Mouse (Mus musculus): ENCODE measurements around the gene Gm42674.

The Gm42674 gene

GRCm38 (mm10) chr3:90599401-90599800, 2.3 kb upstream of the Gm42674 start:
- no peak for DNase-seq

GRCm38 (mm10) chr3:90600036-90600435, 1.7 kb upstream of the Gm42674 start:
- DNase-seq: no peak

- DNase-seq: no peak
Measured at GRCm38 (mm10) chr3:90600458-90601195, 1.1 kb upstream of the Gm42674 start.

GRCm38 (mm10) chr3:90603623-90604022, 1.9 kb downstream of the Gm42674 start, which contains the start of gene S100a4:
S100a4 (plus strand) TSS chr3:90603771.
- DNase-seq: no peak

- DNase-seq: no peak
Measured at GRCm38 (mm10) chr3:90604416-90604815, 2.7 kb downstream of the Gm42674 start.

- no peak for DNase-seq
Measured at GRCm38 (mm10) chr3:90605049-90605448, 3.3 kb downstream of the Gm42674 start.

- no peak for DNase-seq
Measured at GRCm38 (mm10) chr3:90605736-90606135, 4.0 kb downstream of the Gm42674 start.

GRCm38 (mm10) chr3:90606185-90606584, 4.5 kb downstream of the Gm42674 start:
- DNase-seq: no peak

- no peak for DNase-seq
Measured at GRCm38 (mm10) chr3:90607361-90607760, 5.7 kb downstream of the Gm42674 start.

- no peak for DNase-seq
Measured at GRCm38 (mm10) chr3:90608223-90608622, 6.5 kb downstream of the Gm42674 start, which contains the start of gene S100a5. S100a5 (plus strand) TSS chr3:90608523.

- DNase-seq: no peak
Measured at GRCm38 (mm10) chr3:90609102-90609501, 7.4 kb downstream of the Gm42674 start.

GRCm38 (mm10) chr3:90611494-90611893, 9.8 kb downstream of the Gm42674 start:
- DNase-seq: no peak

- DNase-seq: no peak
Measured at GRCm38 (mm10) chr3:90612061-90612460, 10.4 kb downstream of the Gm42674 start.

- peak; percentile 54 for DNase-seq
Measured at GRCm38 (mm10) chr3:90612728-90613291, 11.1 kb downstream of the Gm42674 start, which contains the start of gene S100a6. S100a6 (plus strand) TSS chr3:90612882.

- DNase-seq: no peak
Measured at GRCm38 (mm10) chr3:90613461-90614147, 11.9 kb downstream of the Gm42674 start.

GRCm38 (mm10) chr3:90614148-90614530, 12.4 kb downstream of the Gm42674 start:
- no peak for DNase-seq

GRCm38 (mm10) chr3:90614611-90615251, 13.0 kb downstream of the Gm42674 start:
- no peak for DNase-seq

- DNase-seq: peak; percentile 70
Measured at GRCm38 (mm10) chr3:90615415-90615814, 13.7 kb downstream of the Gm42674 start.

GRCm38 (mm10) chr3:90615911-90616310, 14.2 kb downstream of the Gm42674 start:
- DNase-seq: no peak

- DNase-seq: no peak
Measured at GRCm38 (mm10) chr3:90617586-90617985, 15.9 kb downstream of the Gm42674 start.

- DNase-seq: no peak
Measured at GRCm38 (mm10) chr3:90621552-90621951, 19.8 kb downstream of the Gm42674 start.

GRCm38 (mm10) chr3:90623435-90624071, 21.8 kb downstream of the Gm42674 start:
- DNase-seq: peak; percentile 65

GRCm38 (mm10) chr3:90625496-90625895, 23.8 kb downstream of the Gm42674 start:
- no peak for DNase-seq
